Mouse (Mus musculus) MEL (cell line): ENCODE results near the gene Tspan18. TPM values are rescaled to one million over a fixed set of nuclear protein-coding genes. Genes with fewer than 3 reads are reported as not detected.

Experiments
- DNase-seq: peaks from one replicate; pipeline ENCODE4 v3.0.0; 2011; ENCODE audit warnings: low read depth, low spot score
- H3K27ac ChIP-seq: 2 replicates; pipeline ENCODE4 v1.5.1; 2012; ENCODE audit warnings: low read depth, mild to moderate bottlenecking, control low read depth, low read length, moderate library complexity; ENCODE audit not compliant: control insufficient read depth
- H3K27me3 ChIP-seq, 2 experiments: fragments of 150-350 bp in 1 of 2; sonication (generic) in 1 of 2; 2 replicates each; pipeline ENCODE4 v1.6.1; 2012; ENCODE audit warnings: low read length in 2 of 2, mild to moderate bottlenecking in 2 of 2, improper control_type of control experiment in 1 of 2, moderate library complexity in 1 of 2; ENCODE audit not compliant: insufficient read depth in 2 of 2, control insufficient read depth in 1 of 2
- H3K36me3 ChIP-seq, 2 experiments: 2 replicates each; pipeline ENCODE4 v1.6.1; 2012 to 2014; ENCODE audit warnings: low read length in 2 of 2, improper control_type of control experiment in 1 of 2, inconsistent platforms in 1 of 2, mild to moderate bottlenecking in 1 of 2; ENCODE audit not compliant: insufficient read depth in 2 of 2, control insufficient read depth in 1 of 2
- H3K4me1 ChIP-seq, 2 experiments: fragments of 150-350 bp in 1 of 2; sonication (generic) in 1 of 2; 2 replicates each; pipeline ENCODE4 v1.6.1; 2012; ENCODE audit warnings: low read length in 2 of 2, improper control_type of control experiment in 1 of 2, mild to moderate bottlenecking in 1 of 2; ENCODE audit not compliant: insufficient read depth in 2 of 2, control insufficient read depth in 1 of 2
- H3K4me3 ChIP-seq, 2 experiments: fragments of 150-350 bp in 1 of 2; sonication (generic) in 1 of 2; 2 replicates each; pipeline ENCODE4 v1.5.1; 2012; ENCODE audit warnings: low read depth in 2 of 2, low read length in 2 of 2, mild to moderate bottlenecking in 2 of 2, moderate library complexity in 2 of 2, control low read depth in 1 of 2, improper control_type of control experiment in 1 of 2; ENCODE audit not compliant: control insufficient read depth in 1 of 2, insufficient read depth in 1 of 2
- H3K79me2 ChIP-seq: 2 replicates; pipeline ENCODE4 v1.6.1; 2012; ENCODE audit warnings: mild to moderate bottlenecking, low read length, moderate library complexity; ENCODE audit not compliant: control insufficient read depth, poor library complexity, insufficient read depth
- H3K9ac ChIP-seq: 2 replicates; pipeline ENCODE4 v1.6.1; 2012; ENCODE audit warnings: low read depth, mild to moderate bottlenecking, control low read depth, low read length, moderate library complexity; ENCODE audit not compliant: control insufficient read depth, poor library complexity, severe bottlenecking
- H3K9me3 ChIP-seq: fragments of 150-350 bp; sonication (generic); replicated peaks from 2 replicates; pipeline ENCODE4 v1.6.1; 2012; ENCODE audit warnings: mild to moderate bottlenecking, low read length, improper control_type of control experiment, moderate library complexity; ENCODE audit not compliant: insufficient read depth
- CHD1 ChIP-seq: IDR thresholded peaks from 2 replicates; pipeline ENCODE4 v1.6.1; 2012; ENCODE audit warnings: low read depth, mild to moderate bottlenecking, inconsistent platforms, low read length, improper control_type of control experiment
- E2F4 ChIP-seq: IDR thresholded peaks from 2 replicates; pipeline ENCODE4 v1.6.1; 2011; ENCODE audit warnings: low read depth, low read length, improper control_type of control experiment, borderline replicate concordance
- EP300 ChIP-seq, 2 experiments: IDR thresholded peaks; 2 replicates each; pipeline ENCODE4 v1.6.1; 2011; ENCODE audit warnings: improper control_type of control experiment in 2 of 2, low read length in 2 of 2, low read depth in 1 of 2, mild to moderate bottlenecking in 1 of 2
- HCFC1 ChIP-seq: IDR thresholded peaks from 2 replicates; pipeline ENCODE4 v1.6.1; 2012; ENCODE audit warnings: low read depth, mild to moderate bottlenecking, inconsistent platforms, low read length, improper control_type of control experiment, moderate library complexity
- JUND ChIP-seq: IDR thresholded peaks from 2 replicates; pipeline ENCODE4 v1.6.1; 2011; ENCODE audit warnings: low read depth, mild to moderate bottlenecking, improper control_type of control experiment, low read length
- MAX ChIP-seq: IDR thresholded peaks from 2 replicates; pipeline ENCODE4 v1.6.1; 2011; ENCODE audit warnings: low read length, improper control_type of control experiment
- MEF2A ChIP-seq: IDR thresholded peaks from 2 replicates; pipeline ENCODE4 v1.6.1; 2014; ENCODE audit warnings: low read depth, mild to moderate bottlenecking, inconsistent platforms, low read length, improper control_type of control experiment; ENCODE audit not compliant: poor library complexity, insufficient replicate concordance, severe bottlenecking; ENCODE audit errors: extremely low read depth
- MYB ChIP-seq: IDR thresholded peaks from 2 replicates; pipeline ENCODE4 v1.6.1; 2011; ENCODE audit warnings: mild to moderate bottlenecking, low read depth, low read length, improper control_type of control experiment
- NELFE ChIP-seq: IDR thresholded peaks from 2 replicates; pipeline ENCODE4 v1.6.1; 2011; ENCODE audit warnings: low read depth, low read length, improper control_type of control experiment
- NRF1 ChIP-seq: IDR thresholded peaks from 2 replicates; pipeline ENCODE4 v1.6.1; 2014; ENCODE audit warnings: low read depth, mild to moderate bottlenecking, inconsistent platforms, low read length, improper control_type of control experiment, moderate library complexity; ENCODE audit not compliant: poor library complexity, insufficient read depth, severe bottlenecking
- POLR2A ChIP-seq, 2 experiments: IDR thresholded peaks; 2 replicates each; pipeline ENCODE4 v1.6.1; 2011 to 2012; ENCODE audit warnings: low read length in 2 of 2, mild to moderate bottlenecking in 2 of 2, control low read depth in 1 of 2, improper control_type of control experiment in 1 of 2, low read depth in 1 of 2, moderate library complexity in 1 of 2; ENCODE audit not compliant: control insufficient read depth in 1 of 2, insufficient read depth in 1 of 2, poor library complexity in 1 of 2
- TBP ChIP-seq: IDR thresholded peaks from 2 replicates; pipeline ENCODE4 v1.8.0; 2011; ENCODE audit warnings: low read depth, low read length, improper control_type of control experiment
- UBTF ChIP-seq: IDR thresholded peaks from 2 replicates; pipeline ENCODE4 v1.6.1; 2012; ENCODE audit warnings: low read depth, mild to moderate bottlenecking, inconsistent platforms, low read length, improper control_type of control experiment, moderate library complexity, borderline replicate concordance; ENCODE audit not compliant: insufficient read depth
- USF2 ChIP-seq, 2 experiments: IDR thresholded peaks; 2 replicates each; pipeline ENCODE4 v1.6.1; 2011 to 2012; ENCODE audit warnings: improper control_type of control experiment in 2 of 2, low read length in 2 of 2, borderline replicate concordance in 1 of 2, inconsistent platforms in 1 of 2, low read depth in 1 of 2, mild to moderate bottlenecking in 1 of 2; ENCODE audit not compliant: insufficient read depth in 1 of 2
- ZKSCAN1 ChIP-seq: IDR thresholded peaks from 2 replicates; pipeline ENCODE4 v1.6.1; 2012; ENCODE audit warnings: low read depth, mild to moderate bottlenecking, inconsistent platforms, low read length, improper control_type of control experiment, moderate library complexity
- ZMIZ1 ChIP-seq: IDR thresholded peaks from 2 replicates; pipeline ENCODE4 v1.6.1; 2012; ENCODE audit warnings: low read depth, mild to moderate bottlenecking, inconsistent platforms, low read length, improper control_type of control experiment, moderate library complexity
- polyA plus RNA-seq, 2 experiments: library from polyadenylated mRNA; stranded (reverse) in 1 of 2; unstranded in 1 of 2; fragments of >175 nt in 1 of 2; fragments of >200 nt in 1 of 2; gene quantifications; 2 replicates each; pipeline versions ENCODE4 v1.2.1 to v1.2.4; 2012; ENCODE audit warnings: low replicate concordance in 2 of 2, low read depth in 1 of 2; ENCODE audit not compliant: insufficient read length in 2 of 2, insufficient read depth in 1 of 2, missing spikeins in 1 of 2
- total RNA-seq: library from RNA; depleted of rRNA; stranded (reverse); fragments of 300-350 nt; gene quantifications from 2 replicates; pipeline ENCODE4 v1.2.3, GENCODE M21; 2012

The Tspan18 gene
- total and polyA plus RNA-seq, 3 experiments, result 2.2 to 4.4 TPM; not detected in 1

DNA sequence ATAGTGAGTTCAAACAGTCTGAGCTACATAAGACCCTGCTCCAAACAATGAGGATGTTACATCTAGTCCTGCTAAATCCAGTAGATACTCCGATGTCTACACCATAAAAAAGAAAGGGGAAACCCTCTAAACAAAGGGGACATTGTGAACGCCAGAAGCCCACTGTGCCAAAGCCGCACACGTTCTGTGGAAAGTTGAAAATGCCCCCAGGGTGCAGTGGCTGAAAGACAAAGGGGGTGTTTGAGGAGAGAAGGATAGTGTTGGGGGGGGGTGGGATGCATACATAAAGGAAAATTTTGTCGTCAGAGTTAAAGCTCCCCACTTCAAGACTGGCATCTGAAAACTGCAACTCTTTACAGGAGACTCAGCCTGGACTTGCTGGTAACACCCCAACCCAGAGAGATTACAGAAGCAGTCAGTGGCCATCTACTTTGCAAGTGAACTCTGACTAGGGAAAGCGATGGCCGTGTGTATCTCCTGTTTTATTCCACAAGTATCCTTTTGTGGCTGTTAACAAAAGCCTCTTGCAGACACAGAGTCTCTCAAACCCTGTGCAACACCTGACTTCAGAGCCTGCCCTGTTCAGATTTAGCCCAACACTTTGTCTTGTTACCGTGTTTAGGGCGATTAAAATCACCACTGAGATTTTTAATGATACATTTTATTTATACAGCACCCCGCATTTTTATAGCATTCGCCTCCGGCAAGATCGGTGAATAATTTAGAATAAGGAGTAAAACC is 42.9 kb downstream of the Tspan18 start:
- no peak for TF ChIP-seq NELFE
- no peak for TF ChIP-seq MAX
- TF ChIP-seq E2F4, result no peak
- TF ChIP-seq EP300 (IDR thresholded peaks at IDR 0.05; ENCODE audit: low read depth in 1 of 2, low read length in 2 of 2), result no peak
- no peak for TF ChIP-seq USF2 (IDR thresholded peaks at IDR 0.05; ENCODE audit: borderline replicate concordance in 1 of 2, insufficient read depth in 1 of 2, low read depth in 1 of 2, low read length in 2 of 2)
- no peak for TF ChIP-seq NRF1
- no peak for TF ChIP-seq MYB
- no peak for TF ChIP-seq UBTF
- Histone ChIP-seq H3K4me1 (no peaks in the 10 kb centered on the region), H3K9ac (no peak overlapping the region), H3K27me3 (no peaks in the 10 kb centered on the region; a peak in 1 of 4 replicates), H3K9me3 (no peaks in the 10 kb centered on the region), H3K79me2 (no peaks in the 10 kb centered on the region), H3K4me3 (no peak overlapping the region), H3K36me3 (no peaks in the 10 kb centered on the region), H3K27ac (no peak overlapping the region)
- DNase-seq, result no peak

DNA sequence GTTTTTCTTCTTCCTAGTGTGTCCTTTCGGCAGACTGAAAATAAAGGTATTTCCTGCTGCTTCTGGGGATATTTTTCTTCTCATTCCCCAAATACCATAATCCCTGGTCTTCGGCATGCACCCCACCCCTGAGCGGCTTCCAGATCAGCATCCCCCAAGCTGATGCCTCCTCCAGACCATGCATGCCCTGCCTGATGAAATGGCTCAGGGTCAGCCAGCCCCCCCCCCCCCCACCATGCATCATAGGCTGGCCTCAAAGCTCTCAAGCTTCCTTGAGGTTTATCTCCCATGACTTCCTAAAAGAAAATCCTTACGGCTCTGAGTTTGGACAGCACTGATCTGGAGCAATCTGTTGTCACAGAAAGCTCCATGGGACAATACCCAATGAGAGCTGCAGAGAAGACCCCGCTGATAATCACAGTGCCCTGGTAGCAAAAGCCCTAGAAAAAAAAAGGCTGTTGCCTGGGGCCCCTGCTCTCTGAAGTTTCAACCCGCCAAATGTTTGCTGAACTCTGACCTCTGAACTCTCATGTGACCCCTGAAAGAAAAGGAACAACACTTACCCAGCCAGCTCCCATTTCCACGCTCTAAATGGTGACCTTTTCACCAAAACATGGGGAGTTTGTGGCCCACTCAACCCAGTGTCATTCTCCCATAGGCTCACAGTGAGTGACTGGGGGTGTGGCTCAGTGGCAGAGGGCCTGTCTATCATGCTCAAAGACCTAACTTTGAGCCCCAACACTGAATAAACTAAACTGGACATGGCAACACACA is 43.8 kb downstream of the Tspan18 start:
- Histone ChIP-seq H3K4me3 (no peak overlapping the region), H3K79me2 (no peaks in the 10 kb centered on the region), H3K36me3 (no peaks in the 10 kb centered on the region), H3K4me1 (no peaks in the 10 kb centered on the region), H3K9me3 (no peaks in the 10 kb centered on the region), H3K27me3 (peaks cover 0 to 1% of the 10 kb centered on the region in 2 experiments; a peak in 2 of 4 replicates), H3K9ac (no peak overlapping the region), H3K27ac (no peak overlapping the region)
- TF ChIP-seq MEF2A (no peak), ZMIZ1 (no peak), JUND (no peak), ZKSCAN1 (no peak), HCFC1 (no peak), TBP (no peak), NRF1 (no peak), CHD1 (no peak), POLR2A (IDR thresholded peaks at IDR 0.05; ENCODE audit: control insufficient read depth in 1 of 2, insufficient read depth in 1 of 2, low read depth in 1 of 2, low read length in 2 of 2, poor library complexity in 1 of 2) (no peak)
- DNase-seq, result no peak
